Mouse (Mus musculus): ENCODE data around the gene Hcn3.

DNA sequence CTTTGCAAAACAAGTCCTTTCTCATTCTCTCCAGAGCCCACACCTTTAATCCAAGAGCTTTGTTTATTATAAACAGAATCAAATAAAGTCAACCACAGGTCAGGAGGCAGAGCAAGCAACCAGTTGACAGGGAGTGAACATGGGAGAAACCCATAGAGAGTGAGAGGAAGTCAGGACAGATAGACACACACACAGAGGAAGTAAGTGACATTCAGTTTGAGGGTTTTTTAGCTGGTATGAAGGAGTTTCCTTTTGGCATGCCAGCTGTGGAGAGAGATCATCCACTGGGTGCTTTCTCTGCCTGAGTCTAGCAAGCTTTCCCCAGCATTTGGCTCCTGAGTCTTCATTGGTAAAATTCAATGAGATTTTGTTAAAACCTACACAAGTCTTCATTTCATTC, 53.1 kb downstream of the Hcn3 start:
- TF ChIP-seq POLR2A (IDR thresholded peaks at IDR 0.05; ENCODE audit: borderline replicate concordance, low read depth, low read length) (no peak), CTCF (IDR thresholded peaks at IDR 0.05; ENCODE audit: low read depth, low read length) (no peak)
